Mouse (Mus musculus) MEL (cell line): Measurements from ENCODE around the gene Ahcyl2.

ENCODE experiments used
- BHLHE40 ChIP-seq: IDR thresholded peaks from 2 replicates; pipeline ENCODE4 v1.6.1; 2012; ENCODE audit warnings: low read depth, mild to moderate bottlenecking, inconsistent platforms, low read length, improper control_type of control experiment, borderline replicate concordance
- CTCF ChIP-seq, 3 experiments: IDR thresholded peaks in 2 of 3; conservative IDR thresholded peaks in 1 of 3; 2 replicates each; pipeline ENCODE4 v1.5.1; 2011 to 2012; ENCODE audit warnings: low read length in 3 of 3, low read depth in 2 of 3, mild to moderate bottlenecking in 2 of 3, improper control_type of control experiment in 1 of 3, inconsistent platforms in 1 of 3, mixed read lengths in 1 of 3, moderate library complexity in 1 of 3; ENCODE audit not compliant: control insufficient read depth in 1 of 3, insufficient read depth in 1 of 3, poor library complexity in 1 of 3, severe bottlenecking in 1 of 3
- EP300 ChIP-seq, 2 experiments: IDR thresholded peaks; 2 replicates each; pipeline ENCODE4 v1.6.1; 2011; ENCODE audit warnings: improper control_type of control experiment in 2 of 2, low read length in 2 of 2, low read depth in 1 of 2, mild to moderate bottlenecking in 1 of 2
- GATA1 ChIP-seq: IDR thresholded peaks from 2 replicates; pipeline ENCODE4 v1.6.1; 2011; ENCODE audit warnings: low read depth, low read length, improper control_type of control experiment
- MAX ChIP-seq: IDR thresholded peaks from 2 replicates; pipeline ENCODE4 v1.6.1; 2011; ENCODE audit warnings: low read length, improper control_type of control experiment
- NELFE ChIP-seq: IDR thresholded peaks from 2 replicates; pipeline ENCODE4 v1.6.1; 2011; ENCODE audit warnings: low read depth, low read length, improper control_type of control experiment
- POLR2A ChIP-seq, 2 experiments: IDR thresholded peaks; 2 replicates each; pipeline ENCODE4 v1.6.1; 2011 to 2012; ENCODE audit warnings: low read length in 2 of 2, mild to moderate bottlenecking in 2 of 2, control low read depth in 1 of 2, improper control_type of control experiment in 1 of 2, low read depth in 1 of 2, moderate library complexity in 1 of 2; ENCODE audit not compliant: control insufficient read depth in 1 of 2, insufficient read depth in 1 of 2, poor library complexity in 1 of 2
- SIN3A ChIP-seq: IDR thresholded peaks from 2 replicates; pipeline ENCODE4 v1.6.1; 2012; ENCODE audit warnings: low read length, improper control_type of control experiment, inconsistent platforms
- USF1 ChIP-seq: IDR thresholded peaks from 2 replicates; pipeline ENCODE4 v1.6.1; 2014; ENCODE audit warnings: low read depth, mild to moderate bottlenecking, inconsistent platforms, low read length, improper control_type of control experiment, moderate library complexity
- USF2 ChIP-seq, 2 experiments: IDR thresholded peaks; 2 replicates each; pipeline ENCODE4 v1.6.1; 2011 to 2012; ENCODE audit warnings: improper control_type of control experiment in 2 of 2, low read length in 2 of 2, borderline replicate concordance in 1 of 2, inconsistent platforms in 1 of 2, low read depth in 1 of 2, mild to moderate bottlenecking in 1 of 2; ENCODE audit not compliant: insufficient read depth in 1 of 2
- ZC3H11A ChIP-seq: IDR thresholded peaks from 2 replicates; pipeline ENCODE4 v1.6.1; 2012; ENCODE audit warnings: low read depth, mild to moderate bottlenecking, inconsistent platforms, low read length, improper control_type of control experiment
- ZNF384 ChIP-seq: IDR thresholded peaks from 2 replicates; pipeline ENCODE4 v1.6.1; 2012; ENCODE audit warnings: low read depth, mild to moderate bottlenecking, inconsistent platforms, low read length, improper control_type of control experiment

GRCm38 (mm10) chr6:29881936-29882335 is 114.1 kb downstream of the Ahcyl2 start:
- TF ChIP-seq GATA1 (no peak), EP300 (IDR thresholded peaks at IDR 0.05; ENCODE audit: low read depth in 1 of 2, low read length in 2 of 2) (no peak), CTCF (IDR thresholded peaks at IDR 0.05 in 2 of 3, conservative IDR thresholded peaks at IDR 0.05 in 1 of 3; ENCODE audit: control insufficient read depth in 1 of 3, insufficient read depth in 1 of 3, low read depth in 2 of 3, low read length in 3 of 3, poor library complexity in 1 of 3, severe bottlenecking in 1 of 3) (no peak), USF2 (IDR thresholded peaks at IDR 0.05; ENCODE audit: borderline replicate concordance in 1 of 2, insufficient read depth in 1 of 2, low read depth in 1 of 2, low read length in 2 of 2) (no peak), ZC3H11A (no peak), POLR2A (IDR thresholded peaks at IDR 0.05; ENCODE audit: control insufficient read depth in 1 of 2, insufficient read depth in 1 of 2, low read depth in 1 of 2, low read length in 2 of 2, poor library complexity in 1 of 2) (no peak), MAX (no peak), BHLHE40 (no peak), NELFE (no peak), SIN3A (no peak), ZNF384 (no peak), USF1 (no peak)
